Mouse (Mus musculus) intestine, embryonic 14.5 days (tissue): ENCODE measurements at regions not wholly inside any gene's neighbourhood (a gene's known extent, or its start where the extent isn't known, plus 50 kb on each side); places are given as distances from the start of the nearest gene placed in this dataset.

Experiments used
- ATAC-seq: fragments of 200-750 bp; cut with Nextera tagmentation; replicated peaks from 2 replicates; pipeline ENCODE4 v1.8.0; 2017; ENCODE audit warnings: low read depth, moderate number of reproducible peaks, moderate TSS enrichment, moderate library complexity; ENCODE audit not compliant: low FRiP score, low TSS enrichment
- DNase-seq: peaks from one replicate; pipeline ENCODE4 v3.0.0-alpha.2; 2018; ENCODE audit warnings: low spot score
- H3K27ac ChIP-seq: fragments of 300-500 bp; sonication (generic); 2 replicates; pipeline ENCODE4 v1.5.1; 2014; ENCODE audit warnings: low read depth, mild to moderate bottlenecking, control low read depth
- H3K27me3 ChIP-seq: fragments of 300-500 bp; sonication (generic); replicated peaks from 2 replicates; pipeline ENCODE4 v1.6.1; 2014; ENCODE audit warnings: low read length, control low read depth; ENCODE audit not compliant: control insufficient read depth, insufficient read depth
- H3K36me3 ChIP-seq: fragments of 300-500 bp; sonication (generic); 2 replicates; pipeline ENCODE4 v1.6.1; 2014; ENCODE audit warnings: low read length, control low read depth; ENCODE audit not compliant: control insufficient read depth, insufficient read depth
- H3K4me1 ChIP-seq: fragments of 300-500 bp; sonication (generic); replicated peaks from 2 replicates; pipeline ENCODE4 v1.6.1; 2014; ENCODE audit warnings: low read length, control low read depth, mixed read lengths; ENCODE audit not compliant: control insufficient read depth, insufficient read depth
- H3K4me2 ChIP-seq: fragments of 300-500 bp; sonication (generic); 2 replicates; pipeline ENCODE4 v1.6.1; 2014; ENCODE audit warnings: low read length
- H3K4me3 ChIP-seq: fragments of 300-500 bp; sonication (generic); 2 replicates; pipeline ENCODE4 v1.5.1; 2014; ENCODE audit warnings: low read depth, low read length, control low read depth, mixed read lengths
- H3K9ac ChIP-seq: fragments of 300-500 bp; sonication (generic); 2 replicates; pipeline ENCODE4 v1.6.1; 2014; ENCODE audit warnings: mild to moderate bottlenecking, low read length
- H3K9me3 ChIP-seq: fragments of 300-500 bp; sonication (generic); 2 replicates; pipeline ENCODE4 v1.6.1; 2016; ENCODE audit warnings: low read length, control low read depth; ENCODE audit not compliant: control insufficient read depth
- WGBS: fragments of 180-500 bp; shearing (Covaris S2); extraction: QIAGEN DNeasy Blood & Tissue Kit; methylation state at CpG from one replicate; pipeline ENCODE4 v1.1.7; 2014; 5-methylcytosine and 5-hydroxymethylcytosine counted together

DNA sequence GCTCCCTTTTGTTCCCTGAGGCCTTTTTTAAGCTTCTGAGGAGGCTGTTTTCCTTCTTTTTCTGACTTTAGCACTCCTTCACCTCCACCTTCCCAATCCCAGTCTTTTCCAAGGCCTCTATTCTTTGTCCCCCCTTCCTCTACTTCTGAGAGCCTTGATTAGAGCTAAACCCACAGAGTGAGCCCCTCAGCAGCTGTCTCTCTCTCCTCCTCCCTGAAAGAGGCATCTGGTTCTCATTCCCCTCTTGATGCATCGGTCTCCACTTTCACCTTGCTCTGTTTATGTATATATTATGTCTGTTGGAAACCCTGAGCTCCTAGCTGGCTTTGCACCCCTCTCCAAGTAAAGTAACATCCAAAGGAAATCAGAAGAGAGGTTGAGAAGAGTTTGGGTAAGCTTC lies 224.6 kb upstream of the Osr1 start:
- WGBS = 17% methylated on average over 1 of the region's 1 CpGs
- no peaks in the 10 kb centered on the region for H3K36me3 ChIP-seq

DNA sequence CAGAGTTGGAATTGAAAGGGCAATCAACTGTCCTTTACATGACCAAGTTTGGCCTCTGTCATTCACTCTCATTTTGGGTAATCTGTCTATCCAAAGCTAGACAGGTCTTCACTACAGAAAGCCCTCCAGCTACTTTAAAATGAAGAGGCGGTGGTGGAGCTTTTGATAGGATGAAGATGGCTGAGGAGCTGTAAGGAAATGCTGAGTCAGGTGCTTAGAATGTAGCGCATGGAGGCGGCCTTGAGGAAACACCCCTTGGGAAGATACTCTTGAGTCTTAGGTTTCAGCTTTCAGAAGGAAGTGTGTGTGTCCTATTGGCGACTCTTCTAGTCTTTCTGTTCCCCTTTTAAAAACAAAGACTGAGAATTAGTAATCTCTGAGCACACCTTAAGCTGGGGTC lies 214.4 kb upstream of the Osr1 start:
- ATAC-seq = no peak
- WGBS = 84% methylated on average over 4 of the region's 4 CpGs

More for the DNA sequence above, 224.6 kb upstream of the Osr1 start:
- H3K9me3 ChIP-seq = no peaks in the 10 kb centered on the region
- H3K4me2 ChIP-seq = no peak overlapping the region
- H3K9ac ChIP-seq = no peak overlapping the region
- no peak overlapping the region for H3K27ac ChIP-seq
- ATAC-seq (no peak), DNase-seq (no peak)
- no peaks in the 10 kb centered on the region for H3K27me3 ChIP-seq
- H3K4me3 ChIP-seq = no peak overlapping the region
- peaks cover 3% of the 10 kb centered on the region; the same call in 1 of the 2 replicates for H3K4me1 ChIP-seq

DNA sequence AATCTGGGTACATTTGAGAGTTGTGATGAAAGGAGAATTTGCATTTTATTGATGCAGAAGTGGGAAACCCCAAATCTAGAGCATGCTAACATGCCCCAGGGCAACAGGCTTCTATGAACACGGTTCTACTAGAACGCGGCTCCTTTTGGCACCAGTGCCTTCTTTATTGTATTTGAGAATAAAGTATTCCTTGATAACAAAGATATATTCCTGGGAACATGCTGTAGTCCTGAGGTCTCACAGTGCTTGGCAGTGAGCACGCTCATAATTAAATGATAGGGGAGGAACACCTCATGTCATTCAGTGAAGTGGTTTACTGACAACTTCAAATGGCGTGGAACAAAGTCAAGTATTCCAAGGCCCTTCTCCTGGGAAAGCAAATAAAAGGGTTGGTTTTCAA lies 212.1 kb upstream of the Osr1 start:
- 90% methylated on average over 5 of the region's 5 CpGs for WGBS
- Histone ChIP-seq H3K4me3 (no peak overlapping the region), H3K36me3 (no peaks in the 10 kb centered on the region), H3K27ac (no peak overlapping the region), H3K9me3 (no peaks in the 10 kb centered on the region), H3K9ac (no peak overlapping the region), H3K4me2 (no peak overlapping the region), H3K4me1 (no peaks in the 10 kb centered on the region), H3K27me3 (no peaks in the 10 kb centered on the region)
- no peak for ATAC-seq
- no peak for DNase-seq

More for the DNA sequence above, 214.4 kb upstream of the Osr1 start:
- DNase-seq = no peak
- Histone ChIP-seq H3K4me3 (no peak overlapping the region), H3K27me3 (no peaks in the 10 kb centered on the region), H3K9me3 (no peaks in the 10 kb centered on the region), H3K36me3 (no peaks in the 10 kb centered on the region), H3K9ac (no peak overlapping the region), H3K4me2 (no peak overlapping the region), H3K27ac (no peak overlapping the region), H3K4me1 (no peaks in the 10 kb centered on the region)

- H3K9me3 ChIP-seq = no peaks in the 10 kb centered on the region
- H3K36me3 ChIP-seq = no peaks in the 10 kb centered on the region
- no peaks in the 10 kb centered on the region for H3K4me1 ChIP-seq
- DNase-seq (no peak), ATAC-seq (no peak)
- no peak overlapping the region for H3K4me3 ChIP-seq
- H3K27ac ChIP-seq = no peak overlapping the region
- 45% methylated on average over 8 of the region's 8 CpGs for WGBS
- no peak overlapping the region for H3K4me2 ChIP-seq
- no peak overlapping the region for H3K9ac ChIP-seq
- H3K27me3 ChIP-seq = no peaks in the 10 kb centered on the region
Observed at GRCm38 (mm10) chr12:9358872-9359271, 211.0 kb upstream of the Osr1 start.

DNA sequence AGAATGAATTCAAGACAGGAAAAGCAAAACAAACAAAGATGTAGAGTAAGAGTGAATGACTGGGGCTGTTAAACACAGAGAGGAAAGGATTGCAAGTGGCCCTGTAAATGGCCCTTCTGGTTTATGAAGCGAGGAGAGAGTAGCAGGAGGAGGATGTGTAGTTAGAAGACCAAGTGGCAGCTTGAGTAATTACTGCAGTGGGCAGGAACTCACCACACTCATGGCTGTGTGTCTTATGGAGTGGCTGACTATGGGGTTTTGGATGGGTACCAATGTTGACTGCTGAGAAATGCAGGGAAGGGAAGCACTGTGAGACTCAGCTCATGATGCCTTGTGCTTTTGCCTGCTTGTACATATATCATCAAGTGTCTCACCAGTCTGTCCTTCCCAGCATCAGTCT lies 204.0 kb upstream of the Osr1 start:
- no peak overlapping the region for H3K4me2 ChIP-seq
- H3K4me3 ChIP-seq = no peak overlapping the region
- 53% methylated on average over 1 of the region's 1 CpGs for WGBS
- no peaks in the 10 kb centered on the region for H3K27me3 ChIP-seq
- H3K4me1 ChIP-seq = no peaks in the 10 kb centered on the region
- no peaks in the 10 kb centered on the region for H3K36me3 ChIP-seq
- no peak for DNase-seq
- H3K9me3 ChIP-seq = no peaks in the 10 kb centered on the region
- no peak overlapping the region for H3K27ac ChIP-seq
- no peak for ATAC-seq
- H3K9ac ChIP-seq = no peak overlapping the region

DNA sequence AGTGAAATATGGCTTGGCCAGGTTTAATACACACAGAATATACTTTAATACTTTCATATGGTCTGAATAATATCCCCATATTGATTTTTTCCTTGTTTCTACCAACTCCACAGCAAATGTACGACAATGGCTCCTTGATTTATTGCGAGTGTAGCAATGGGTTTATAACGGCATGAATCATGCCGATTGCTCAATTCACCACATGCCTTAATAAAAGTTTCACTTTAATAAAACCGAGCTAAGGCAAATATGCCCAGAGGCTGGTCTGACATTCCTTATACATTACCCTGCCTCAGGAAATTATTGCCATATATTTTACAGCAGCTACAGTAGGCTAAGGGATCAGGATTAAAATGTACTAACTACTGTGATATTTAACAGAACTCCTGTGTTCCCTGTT lies 201.2 kb upstream of the Osr1 start:
- no peak for ATAC-seq
- WGBS = 57% methylated on average over 5 of the region's 5 CpGs
- no peaks in the 10 kb centered on the region for H3K4me1 ChIP-seq
- no peaks in the 10 kb centered on the region for H3K27me3 ChIP-seq
- H3K9ac ChIP-seq = no peak overlapping the region
- H3K27ac ChIP-seq = no peak overlapping the region
- H3K36me3 ChIP-seq = no peaks in the 10 kb centered on the region
- no peak for DNase-seq
- no peak overlapping the region for H3K4me3 ChIP-seq
- H3K4me2 ChIP-seq = no peak overlapping the region
- no peaks in the 10 kb centered on the region for H3K9me3 ChIP-seq

- Histone ChIP-seq H3K9me3 (no peaks in the 10 kb centered on the region), H3K27ac (no peak overlapping the region), H3K27me3 (no peaks in the 10 kb centered on the region), H3K4me2 (no peak overlapping the region), H3K36me3 (no peaks in the 10 kb centered on the region), H3K4me1 (no peaks in the 10 kb centered on the region), H3K9ac (no peak overlapping the region), H3K4me3 (no peak overlapping the region)
- ATAC-seq (no peak), DNase-seq (no peak)
- 72% methylated on average over 3 of the region's 3 CpGs for WGBS
Observed at GRCm38 (mm10) chr12:9401956-9402355, 168.0 kb upstream of the Osr1 start.

- no peak overlapping the region for H3K4me2 ChIP-seq
- H3K9me3 ChIP-seq = no peaks in the 10 kb centered on the region
- 73% methylated on average over 7 of the region's 7 CpGs for WGBS
- H3K27ac ChIP-seq = no peak overlapping the region
- no peak for ATAC-seq
- DNase-seq = no peak
- no peaks in the 10 kb centered on the region for H3K27me3 ChIP-seq
- no peaks in the 10 kb centered on the region for H3K36me3 ChIP-seq
- no peaks in the 10 kb centered on the region for H3K4me1 ChIP-seq
- H3K9ac ChIP-seq = no peak overlapping the region
- H3K4me3 ChIP-seq = no peak overlapping the region
Observed at GRCm38 (mm10) chr12:9404981-9405380, 164.9 kb upstream of the Osr1 start.

DNA sequence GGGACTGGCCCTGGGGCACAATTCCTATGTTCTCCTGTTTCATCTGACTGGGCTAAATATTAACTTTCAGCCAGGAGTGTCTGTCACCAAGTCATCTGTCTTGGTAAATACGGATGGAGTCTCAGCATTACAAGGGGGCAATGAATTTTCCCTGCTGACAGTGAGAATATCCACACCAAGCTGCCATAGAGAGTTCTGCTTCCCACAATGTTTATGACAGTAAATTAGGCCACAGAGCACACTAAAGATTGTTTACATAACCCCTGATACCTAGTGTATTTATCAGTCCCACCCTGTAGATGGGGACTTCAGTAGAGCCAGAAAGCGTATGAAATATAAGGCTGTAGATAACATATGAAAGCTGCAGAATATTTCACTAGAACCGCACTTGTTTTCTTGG lies 150.6 kb upstream of the Osr1 start:
- H3K27me3 ChIP-seq = no peaks in the 10 kb centered on the region
- ATAC-seq (no peak; the same call in 1 of the 2 replicates), DNase-seq (no peak)
- no peak overlapping the region for H3K27ac ChIP-seq
- 17% methylated on average over 3 of the region's 3 CpGs for WGBS
- H3K9me3 ChIP-seq = no peaks in the 10 kb centered on the region
- no peak overlapping the region for H3K4me3 ChIP-seq
- H3K4me1 ChIP-seq = 0 out of 2 replicates have a peak, but pooled peaks cover 5% of the 10 kb centered on the region
- no peak overlapping the region for H3K9ac ChIP-seq
- H3K4me2 ChIP-seq = no peak overlapping the region
- H3K36me3 ChIP-seq = no peaks in the 10 kb centered on the region
